Mouse (Mus musculus): ENCODE data around the gene Gemin5.

Gemin5 gene

GRCm38 (mm10) chr11:58179563-58179962 is 11.2 kb upstream of the Gemin5 start:
- ATAC-seq (ENCODE audit: insufficient number of reproducible peaks, low FRiP score, low TSS enrichment), result peak; percentile 72; the same call in 1 of the 2 replicates

- ATAC-seq (ENCODE audit: insufficient number of reproducible peaks, low FRiP score, low TSS enrichment), result peak; percentile 64; the same call in 1 of the 2 replicates
Measured at GRCm38 (mm10) chr11:58171459-58172091, 3.2 kb upstream of the Gemin5 start, which contains the start of gene Mrpl22. Gene Mrpl22 (plus strand): TSS chr11:58171661.

GRCm38 (mm10) chr11:58169666-58170065 is 1.3 kb upstream of the Gemin5 start:
- ATAC-seq (ENCODE audit: insufficient number of reproducible peaks, low FRiP score, low TSS enrichment), result no peak

GRCm38 (mm10) chr11:58167822-58168166 is 545 bp downstream of the Gemin5 start:
- no peak for ATAC-seq (ENCODE audit: insufficient number of reproducible peaks, low FRiP score, low TSS enrichment)

GRCm38 (mm10) chr11:58165072-58165471 is 3.3 kb downstream of the Gemin5 start:
- ATAC-seq (ENCODE audit: insufficient number of reproducible peaks, low FRiP score, low TSS enrichment), result no peak

GRCm38 (mm10) chr11:58156871-58157270 is 11.5 kb downstream of the Gemin5 start:
- no peak for ATAC-seq (ENCODE audit: insufficient number of reproducible peaks, low FRiP score, low TSS enrichment)

- no peak for ATAC-seq (ENCODE audit: insufficient number of reproducible peaks, low FRiP score, low TSS enrichment)
Measured at GRCm38 (mm10) chr11:58155458-58155857, 12.9 kb downstream of the Gemin5 start.

GRCm38 (mm10) chr11:58146241-58146640 is 22.1 kb downstream of the Gemin5 start:
- no peak for ATAC-seq (ENCODE audit: insufficient number of reproducible peaks, low FRiP score, low TSS enrichment)

- ATAC-seq (ENCODE audit: insufficient number of reproducible peaks, low FRiP score, low TSS enrichment), result no peak
Measured at GRCm38 (mm10) chr11:58143704-58144426, 24.5 kb downstream of the Gemin5 start.

GRCm38 (mm10) chr11:58139466-58139865 is 28.9 kb downstream of the Gemin5 start:
- ATAC-seq (ENCODE audit: insufficient number of reproducible peaks, low FRiP score, low TSS enrichment), result no peak

GRCm38 (mm10) chr11:58138821-58139220 is 29.5 kb downstream of the Gemin5 start:
- ATAC-seq (ENCODE audit: insufficient number of reproducible peaks, low FRiP score, low TSS enrichment), result no peak

- ATAC-seq (ENCODE audit: insufficient number of reproducible peaks, low FRiP score, low TSS enrichment), result no peak
Measured at GRCm38 (mm10) chr11:58136677-58137076, 31.7 kb downstream of the Gemin5 start.

- ATAC-seq (ENCODE audit: insufficient number of reproducible peaks, low FRiP score, low TSS enrichment), result no peak
Measured at GRCm38 (mm10) chr11:58135296-58135695, 33.0 kb downstream of the Gemin5 start.

- no peak for ATAC-seq (ENCODE audit: insufficient number of reproducible peaks, low FRiP score, low TSS enrichment)
Measured at GRCm38 (mm10) chr11:58134869-58135268, 33.5 kb downstream of the Gemin5 start.

GRCm38 (mm10) chr11:58132026-58132425 is 36.3 kb downstream of the Gemin5 start:
- no peak for ATAC-seq (ENCODE audit: insufficient number of reproducible peaks, low FRiP score, low TSS enrichment)

- ATAC-seq (ENCODE audit: insufficient number of reproducible peaks, low FRiP score, low TSS enrichment), result no peak
Measured at GRCm38 (mm10) chr11:58129302-58129843, 39.0 kb downstream of the Gemin5 start.

GRCm38 (mm10) chr11:58127544-58127943 is 40.8 kb downstream of the Gemin5 start:
- no peak for ATAC-seq (ENCODE audit: insufficient number of reproducible peaks, low FRiP score, low TSS enrichment)

GRCm38 (mm10) chr11:58126397-58127160 is 41.8 kb downstream of the Gemin5 start:
- ATAC-seq (ENCODE audit: insufficient number of reproducible peaks, low FRiP score, low TSS enrichment), result peak; percentile 46; the same call in 1 of the 2 replicates

GRCm38 (mm10) chr11:58125021-58125420 is 43.3 kb downstream of the Gemin5 start:
- ATAC-seq (ENCODE audit: insufficient number of reproducible peaks, low FRiP score, low TSS enrichment), result no peak

- ATAC-seq (ENCODE audit: insufficient number of reproducible peaks, low FRiP score, low TSS enrichment), result 0 out of 2 replicates have a peak, but pooled peaks have one; percentile 50
Measured at GRCm38 (mm10) chr11:58123711-58124110, 44.6 kb downstream of the Gemin5 start.

GRCm38 (mm10) chr11:58121351-58121750 is 47.0 kb downstream of the Gemin5 start:
- no peak for ATAC-seq (ENCODE audit: insufficient number of reproducible peaks, low FRiP score, low TSS enrichment)
